Mouse (Mus musculus) effector memory CD4-positive, alpha-beta T cell, adult 5 months (primary cell): ENCODE measurements around the gene Npr2. TPM values are rescaled to one million over a fixed set of nuclear protein-coding genes. Genes with fewer than 3 reads are reported as not detected.

Experiments used
- polyA plus RNA-seq: library from polyadenylated mRNA; unstranded; fragments of 100-300 nt; shearing (Covaris generic); gene quantifications from one replicate; pipeline ENCODE4 v1.2.1, GENCODE M21; 2017

The Npr2 gene
- polyA plus RNA-seq: not detected

GRCm38 (mm10) chr4:43631046-43631955 is at the start of gene Npr2:
Npr2 (plus strand) TSS chr4:43631935.

GRCm38 (mm10) chr4:43584444-43585416 is 47.0 kb upstream of the Npr2 start, which contains the start of gene Msmp:
Msmp (minus strand) TSS chr4:43584494.

GRCm38 (mm10) chr4:43653161-43654015 is 21.7 kb downstream of the Npr2 start, which contains the start of gene Spag8:
Spag8 (minus strand) TSS chr4:43653594.

GRCm38 (mm10) chr4:43656339-43657109 is 24.8 kb downstream of the Npr2 start, which contains the start of gene Hint2:
Hint2 (minus strand) TSS chr4:43656466.

GRCm38 (mm10) chr4:43668782-43669427 is 37.2 kb downstream of the Npr2 start, which contains the start of the genes Tmem8b and Fam221b:
Tmem8b (plus strand) TSS chr4:43668971.
Fam221b (minus strand) TSS chr4:43669145.

GRCm38 (mm10) chr4:43700707-43701106 is 69.0 kb downstream of the Npr2 start, which contains the start of gene Olfr70:
Olfr70 (minus strand) TSS chr4:43700807.

Other genes starting within 250 kb of the Npr2 start
- gene Rusc2, start 250.0 kb upstream of the Npr2 start, polyA plus RNA-seq: not detected
- gene Fam166b, start 202.8 kb upstream of the Npr2 start, polyA plus RNA-seq: not detected
- gene Tesk1, start 190.0 kb upstream of the Npr2 start, polyA plus RNA-seq: 66.2 TPM
- gene Cd72, start 177.3 kb upstream of the Npr2 start, polyA plus RNA-seq: 15.3 TPM
- 228 TPM for gene Sit1, start 148.2 kb upstream of the Npr2 start, polyA plus RNA-seq
- 64.2 TPM for gene Ccdc107, start 139.0 kb upstream of the Npr2 start, polyA plus RNA-seq
- gene Arhgef39, start 132.2 kb upstream of the Npr2 start, polyA plus RNA-seq: 4.8 TPM
- gene Car9, start 125.0 kb upstream of the Npr2 start, polyA plus RNA-seq: 0.67 TPM
- gene Tpm2, start 108.2 kb upstream of the Npr2 start, polyA plus RNA-seq: not detected
- gene Creb3, start 69.6 kb upstream of the Npr2 start, polyA plus RNA-seq: 58.4 TPM
- gene Tln1, start 69.2 kb upstream of the Npr2 start, polyA plus RNA-seq: 223 TPM
- 7.0 TPM for gene Rgp1, start 53.2 kb upstream of the Npr2 start, polyA plus RNA-seq
- 30.8 TPM for gene Gba2, start 53.1 kb upstream of the Npr2 start, polyA plus RNA-seq
- gene Msmp, start 47.4 kb upstream of the Npr2 start, polyA plus RNA-seq: 2.5 TPM
- gene Spag8, start 21.7 kb downstream of the Npr2 start, polyA plus RNA-seq: not detected
- 56.2 TPM for gene Hint2, start 24.5 kb downstream of the Npr2 start, polyA plus RNA-seq
- gene Tmem8b, start 37.0 kb downstream of the Npr2 start, polyA plus RNA-seq: 1.3 TPM
- 0.67 TPM for gene Fam221b, start 37.2 kb downstream of the Npr2 start, polyA plus RNA-seq
- not detected for gene Olfr70, start 68.9 kb downstream of the Npr2 start, polyA plus RNA-seq
- gene Olfr71, start 78.3 kb downstream of the Npr2 start, polyA plus RNA-seq: not detected
- not detected for gene Hrct1, start 95.3 kb downstream of the Npr2 start, polyA plus RNA-seq
- 0.09 TPM for gene Spaar, start 98.1 kb downstream of the Npr2 start, polyA plus RNA-seq
- not detected for gene Olfr159, start 139.1 kb downstream of the Npr2 start, polyA plus RNA-seq
- 1.6 TPM for gene Olfr156, start 192.0 kb downstream of the Npr2 start, polyA plus RNA-seq
- gene Olfr157, start 208.3 kb downstream of the Npr2 start, polyA plus RNA-seq: 0.87 TPM
- not detected for gene Olfr155, start 219.6 kb downstream of the Npr2 start, polyA plus RNA-seq
- 6.6 TPM for gene Reck, start 243.6 kb downstream of the Npr2 start, polyA plus RNA-seq